ENCODE assay signal across 25 mouse cellular contexts in the genomic region with DNA sequence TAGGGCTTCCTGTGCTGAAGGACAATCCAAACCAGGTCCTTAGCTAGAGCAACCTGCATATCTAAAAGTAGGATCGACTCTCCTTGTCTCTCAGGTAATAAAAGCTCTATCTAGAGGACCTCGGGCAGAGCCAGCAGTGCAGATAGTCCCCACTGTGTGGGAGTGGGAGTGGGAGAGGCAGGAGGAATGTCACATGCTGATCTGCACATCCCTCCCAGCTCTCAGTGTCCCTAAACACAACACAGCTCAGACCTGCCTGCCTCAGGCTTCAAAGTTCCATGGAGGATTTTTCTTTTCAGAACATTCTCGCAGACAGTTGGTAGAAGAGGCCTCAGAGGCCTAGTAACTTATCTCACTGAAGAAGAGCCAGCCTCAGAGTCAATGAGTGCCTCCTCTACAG.
DNase-seq lines count a peak whose midpoint lies in the region; ATAC-seq and TF ChIP-seq lines count a peak whose summit lies in the region.
"Had no signal": no experiment of that assay in that cellular context is flagged by ENCODE, and none has a peak within 500 bp of the region (broad histone marks: within the 10 kb centered on the region; RNA-seq: fewer than 3 reads in every experiment).

No protein-coding gene starts in this region.

- ATAC-seq in liver, postnatal 0 days, result no peak
- ATAC-seq in stomach, postnatal 0 days (ENCODE audit: low FRiP score, low TSS enrichment), result no peak
- ATAC-seq in midbrain, embryonic 11.5 days (ENCODE audit: low FRiP score), result no peak
- ATAC-seq: activated CD4-positive, CD25-positive, alpha-beta regulatory T cell, adult 4 months; forebrain, embryonic 15.5 days had no signal

- no peak for DNase-seq in gastrocnemius, adult 2 months
- DNase-seq in gastrocnemius, postnatal 36 days, result no peak
- peak; percentile 51 for DNase-seq in heart, embryonic 10.5 days (ENCODE audit: low spot score)
- DNase-seq in heart, adult 8-10 months (ENCODE audit: low spot score), result no peak
- DNase-seq in liver, postnatal 0 days, result peak; percentile 6
- DNase-seq in liver, result no peak
- peak; percentile 8 for DNase-seq in stomach, postnatal 0 days (ENCODE audit: low spot score)
- DNase-seq in midbrain, embryonic 11.5 days (ENCODE audit: low spot score, missing footprints), result no peak
- DNase-seq: adrenal gland, adult 8-10 months; adrenal gland, postnatal 25 days; cerebellum, adult 11-12 months; cerebellum, adult 8-10 months; cerebellum, postnatal 10 days; cerebellum, postnatal 36 days; embryo, embryonic 11 days; gastrocnemius, postnatal 10 days had no signal

- no peaks in the 10 kb centered on the region for H3K36me3 ChIP-seq in heart, embryonic 10.5 days
- H3K36me3 ChIP-seq in liver, postnatal 0 days (replicated peaks; ENCODE audit: insufficient read depth, low read length), result no peaks in the 10 kb centered on the region
- no peaks in the 10 kb centered on the region for H3K36me3 ChIP-seq in stomach, postnatal 0 days (ENCODE audit: control insufficient read depth, insufficient read depth, low read length)
- H3K36me3 ChIP-seq in midbrain, embryonic 11.5 days (ENCODE audit: control insufficient read depth, insufficient read depth, low read length), result no peaks in the 10 kb centered on the region
- H3K36me3 ChIP-seq: embryonic facial prominence, embryonic 10.5 days; embryonic facial prominence, embryonic 13.5 days; forebrain, embryonic 12.5 days; forebrain, embryonic 15.5 days; hindbrain, embryonic 12.5 days; hindbrain, embryonic 15.5 days had no signal

- H3K4me3 ChIP-seq in gastrocnemius, adult 2 months, result no peak overlapping the region
- H3K4me3 ChIP-seq in heart, embryonic 10.5 days, result no peak overlapping the region
- no peak overlapping the region for H3K4me3 ChIP-seq in liver, postnatal 0 days (ENCODE audit: low read depth, low read length)
- no peak overlapping the region for H3K4me3 ChIP-seq in stomach, postnatal 0 days (ENCODE audit: low read depth, low read length)
- no peak overlapping the region for H3K4me3 ChIP-seq in midbrain, embryonic 11.5 days (ENCODE audit: low read depth, low read length)
- H3K4me3 ChIP-seq: embryonic facial prominence, embryonic 10.5 days; embryonic facial prominence, embryonic 13.5 days; erythroblast, embryonic 14.5 days; forebrain, embryonic 12.5 days; forebrain, embryonic 15.5 days; hindbrain, embryonic 12.5 days; hindbrain, embryonic 15.5 days had no signal

- intact Hi-C loops in gastrocnemius, adult 2 months (cut with DNase I), result loop anchor here (5.0 kb wide), 1 partner anchor 64 kb away; no protein-coding TSS in a partner anchor
- intact Hi-C loops in gastrocnemius, postnatal 36 days (cut with DNase I), result no loop called here

- TF ChIP-seq EP300 in liver, postnatal 0 days (IDR thresholded peaks at IDR 0.05; ENCODE audit: low read depth), result no peak
- no peak for TF ChIP-seq EP300 in stomach, postnatal 0 days (optimal IDR thresholded peaks at IDR 0.05)

- H3K9me3 ChIP-seq in heart, embryonic 10.5 days, result no peaks in the 10 kb centered on the region
- no peaks in the 10 kb centered on the region for H3K9me3 ChIP-seq in liver, postnatal 0 days (ENCODE audit: low read length)
- no peaks in the 10 kb centered on the region for H3K9me3 ChIP-seq in stomach, postnatal 0 days (ENCODE audit: control insufficient read depth, low read length)
- no peaks in the 10 kb centered on the region for H3K9me3 ChIP-seq in midbrain, embryonic 11.5 days (ENCODE audit: control insufficient read depth, low read length)
- H3K9me3 ChIP-seq: embryonic facial prominence, embryonic 10.5 days; embryonic facial prominence, embryonic 13.5 days; forebrain, embryonic 12.5 days; forebrain, embryonic 15.5 days; hindbrain, embryonic 12.5 days; hindbrain, embryonic 15.5 days had no signal

- WGBS in heart, embryonic 10.5 days, result 74% methylated on average over 3 of the region's 3 CpGs
- 81% methylated on average over 3 of the region's 3 CpGs for WGBS in liver, postnatal 0 days (ENCODE audit: insufficient replicate concordance)
- 86% methylated on average over 3 of the region's 3 CpGs for WGBS in stomach, postnatal 0 days
- WGBS in midbrain, embryonic 11.5 days, result 88% methylated on average over 3 of the region's 3 CpGs

- no peak overlapping the region for H3K4me2 ChIP-seq in liver, postnatal 0 days (ENCODE audit: low read depth, low read length)
- no peak overlapping the region for H3K4me2 ChIP-seq in stomach, postnatal 0 days (replicated peaks; ENCODE audit: low read depth)
- no peak overlapping the region for H3K4me2 ChIP-seq in midbrain, embryonic 11.5 days
- H3K4me2 ChIP-seq: embryonic facial prominence, embryonic 13.5 days; forebrain, embryonic 12.5 days; forebrain, embryonic 15.5 days; heart, embryonic 11.5 days; hindbrain, embryonic 12.5 days; hindbrain, embryonic 15.5 days had no signal

- TF ChIP-seq CTCF in gastrocnemius, adult 2 months (IDR thresholded peaks at IDR 0.05), result no peak
- TF ChIP-seq CTCF in liver, postnatal 0 days (IDR thresholded peaks at IDR 0.05; ENCODE audit: low read depth), result no peak
- TF ChIP-seq CTCF in stomach, postnatal 0 days (IDR thresholded peaks at IDR 0.05; ENCODE audit: low read depth), result no peak

- no peaks in the 10 kb centered on the region for H3K27me3 ChIP-seq in heart, embryonic 10.5 days (ENCODE audit: insufficient read depth, poor library complexity, severe bottlenecking)
- no peaks in the 10 kb centered on the region for H3K27me3 ChIP-seq in liver, postnatal 0 days (ENCODE audit: insufficient read depth, low read length)
- H3K27me3 ChIP-seq in stomach, postnatal 0 days (ENCODE audit: control insufficient read depth, insufficient read depth, low read length), result no peaks in the 10 kb centered on the region
- no peaks in the 10 kb centered on the region for H3K27me3 ChIP-seq in midbrain, embryonic 11.5 days (ENCODE audit: control insufficient read depth, insufficient read depth, low read length)
- H3K27me3 ChIP-seq: embryonic facial prominence, embryonic 13.5 days; forebrain, embryonic 12.5 days; forebrain, embryonic 15.5 days; hindbrain, embryonic 12.5 days; hindbrain, embryonic 15.5 days had no signal

- H3K4me1 ChIP-seq in heart, embryonic 10.5 days, result peaks cover 31% of the 10 kb centered on the region
- H3K4me1 ChIP-seq in liver, postnatal 0 days (ENCODE audit: insufficient read depth), result no peaks in the 10 kb centered on the region
- H3K4me1 ChIP-seq in stomach, postnatal 0 days (replicated peaks; ENCODE audit: control insufficient read depth, insufficient read depth), result peaks cover 5% of the 10 kb centered on the region
- H3K4me1 ChIP-seq in midbrain, embryonic 11.5 days (ENCODE audit: control insufficient read depth, insufficient read depth, low read length), result no peaks in the 10 kb centered on the region
- H3K4me1 ChIP-seq: forebrain, embryonic 12.5 days; forebrain, embryonic 15.5 days; hindbrain, embryonic 12.5 days; hindbrain, embryonic 15.5 days had no signal

- H3K9ac ChIP-seq in liver, postnatal 0 days (replicated peaks), result no peak overlapping the region
- no peak overlapping the region for H3K9ac ChIP-seq in stomach, postnatal 0 days (ENCODE audit: low read length)
- H3K9ac ChIP-seq in midbrain, embryonic 11.5 days (ENCODE audit: low read length), result no peak overlapping the region
- H3K9ac ChIP-seq: embryonic facial prominence, embryonic 13.5 days; forebrain, embryonic 12.5 days; forebrain, embryonic 15.5 days; hindbrain, embryonic 12.5 days; hindbrain, embryonic 15.5 days had no signal

- peak overlapping the region; percentile 53; the same call in 1 of the 2 replicates for H3K27ac ChIP-seq in gastrocnemius, adult 2 months
- H3K27ac ChIP-seq in heart, embryonic 10.5 days, result no peak overlapping the region
- H3K27ac ChIP-seq in liver, postnatal 0 days (ENCODE audit: low read depth), result no peak overlapping the region
- no peak overlapping the region for H3K27ac ChIP-seq in stomach, postnatal 0 days (replicated peaks)
- H3K27ac ChIP-seq in midbrain, embryonic 11.5 days (ENCODE audit: low read depth, low read length), result no peak overlapping the region
- H3K27ac ChIP-seq: embryonic facial prominence, embryonic 10.5 days; embryonic facial prominence, embryonic 13.5 days; forebrain, embryonic 12.5 days; forebrain, embryonic 15.5 days; hindbrain, embryonic 12.5 days; hindbrain, embryonic 15.5 days had no signal

Comparison
In these comparisons a context has a peak if more than half of its experiments do, and no peak if none do; other contexts are left out.
1. DNase-seq: peak in heart, embryonic 10.5 days (single experiment), liver, postnatal 0 days (single experiment) and stomach, postnatal 0 days (single experiment); none in gastrocnemius, adult 2 months (single experiment), gastrocnemius, postnatal 36 days (0 of 2), heart, adult 8-10 months (single experiment), liver (single experiment) and midbrain, embryonic 11.5 days (single experiment).